Mouse (Mus musculus) embryonic facial prominence, embryonic 11.5 days (tissue): ENCODE measurements around the gene Pcnx2. TPM values are rescaled to one million over a fixed set of nuclear protein-coding genes. Genes with fewer than 3 reads are reported as not detected.
A peak's percentile ranks its signal among the peaks of the same experiment; 100 is the strongest.

ENCODE experiments used
- ATAC-seq: fragments of 200-750 bp; cut with Nextera tagmentation; replicated peaks from 2 replicates; pipeline ENCODE4 v1.8.0; 2017; ENCODE audit warnings: low read depth; ENCODE audit not compliant: insufficient number of reproducible peaks, low FRiP score, low TSS enrichment
- DNase-seq: peaks from one replicate; pipeline ENCODE4 v3.0.0-alpha.2; 2015; ENCODE audit warnings: low spot score
- H3K27ac ChIP-seq: fragments of 300-500 bp; sonication (generic); replicated peaks from 2 replicates; pipeline ENCODE4 v1.5.1; 2014; ENCODE audit warnings: mild to moderate bottlenecking, low read depth, low read length, control low read depth
- H3K27me3 ChIP-seq: fragments of 300-500 bp; sonication (generic); 2 replicates; pipeline ENCODE4 v1.6.1; 2014; ENCODE audit warnings: mild to moderate bottlenecking, low read length, moderate library complexity, mixed read lengths; ENCODE audit not compliant: control insufficient read depth, insufficient read depth
- H3K36me3 ChIP-seq: fragments of 300-500 bp; sonication (generic); replicated peaks from 2 replicates; pipeline ENCODE4 v1.6.1; 2014; ENCODE audit warnings: low read depth, mild to moderate bottlenecking, low read length, moderate library complexity, mixed read lengths; ENCODE audit not compliant: control insufficient read depth, insufficient read depth
- H3K4me1 ChIP-seq: fragments of 300-500 bp; sonication (generic); 2 replicates; pipeline ENCODE4 v1.6.1; 2014; ENCODE audit warnings: low read length, mixed read lengths; ENCODE audit not compliant: control insufficient read depth, insufficient read depth
- H3K4me2 ChIP-seq: fragments of 300-500 bp; sonication (generic); 2 replicates; pipeline ENCODE4 v1.6.1; 2014; ENCODE audit warnings: low read depth, mild to moderate bottlenecking, control low read depth, low read length, moderate library complexity
- H3K4me3 ChIP-seq: fragments of 300-500 bp; sonication (generic); 2 replicates; pipeline ENCODE4 v1.5.1; 2014; ENCODE audit warnings: low read depth, low read length, control low read depth
- H3K9ac ChIP-seq: fragments of 300-500 bp; sonication (generic); replicated peaks from 2 replicates; pipeline ENCODE4 v1.6.1; 2014; ENCODE audit warnings: mild to moderate bottlenecking, control low read depth, low read length
- H3K9me3 ChIP-seq: fragments of 300-500 bp; sonication (generic); replicated peaks from 2 replicates; pipeline ENCODE4 v1.6.1; 2016; ENCODE audit warnings: mild to moderate bottlenecking, low read length, inconsistent platforms, mixed read lengths; ENCODE audit not compliant: control insufficient read depth
- WGBS: fragments of 180-500 bp; shearing (Covaris S2); extraction: QIAGEN DNeasy Blood & Tissue Kit; methylation state at CpG from one replicate; pipeline ENCODE4 v1.1.7; 2014; 5-methylcytosine and 5-hydroxymethylcytosine counted together
- polyA plus RNA-seq: library from polyadenylated mRNA; unstranded; fragments of >200 nt; fragmentation: Nextera tagmentation; extraction: Ambion mirVana; gene quantifications from 2 replicates; pipeline ENCODE4 v1.2.1, GENCODE M21; 2014

Pcnx2 gene
- polyA plus RNA-seq, 1 experiment from 2014 or later, result 0.25 TPM

- H3K9ac ChIP-seq, result no peak overlapping the region
- H3K4me2 ChIP-seq, result no peak overlapping the region
- no peak overlapping the region for H3K4me3 ChIP-seq
- WGBS, result 88% methylated on average over 6 of the region's 6 CpGs
- DNase-seq (no peak), ATAC-seq (no peak)
- H3K9me3 ChIP-seq, result no peaks in the 10 kb centered on the region
- no peak overlapping the region for H3K27ac ChIP-seq
- no peaks in the 10 kb centered on the region for H3K27me3 ChIP-seq
- no peaks in the 10 kb centered on the region for H3K4me1 ChIP-seq
- H3K36me3 ChIP-seq, result no peaks in the 10 kb centered on the region
Observed at GRCm38 (mm10) chr8:125808826-125809225, 89.3 kb downstream of the Pcnx2 start.

- H3K4me3 ChIP-seq, result no peak overlapping the region
- no peak for DNase-seq
- H3K27ac ChIP-seq, result no peak overlapping the region
- 79% methylated on average over 12 of the region's 12 CpGs for WGBS
- H3K36me3 ChIP-seq, result no peaks in the 10 kb centered on the region
- H3K27me3 ChIP-seq, result no peaks in the 10 kb centered on the region
- no peak for ATAC-seq
- no peak overlapping the region for H3K9ac ChIP-seq
- no peak overlapping the region for H3K4me2 ChIP-seq
- no peaks in the 10 kb centered on the region for H3K4me1 ChIP-seq
- no peaks in the 10 kb centered on the region for H3K9me3 ChIP-seq
Observed at GRCm38 (mm10) chr8:125807905-125808310, 90.2 kb downstream of the Pcnx2 start.

- H3K9me3 ChIP-seq, result no peaks in the 10 kb centered on the region
- WGBS, result 88% methylated on average over 12 of the region's 12 CpGs
- H3K9ac ChIP-seq, result no peak overlapping the region
- H3K4me1 ChIP-seq, result no peaks in the 10 kb centered on the region
- no peak for ATAC-seq
- H3K4me3 ChIP-seq, result no peak overlapping the region
- H3K27me3 ChIP-seq, result no peaks in the 10 kb centered on the region
- H3K4me2 ChIP-seq, result no peak overlapping the region
- H3K36me3 ChIP-seq, result no peaks in the 10 kb centered on the region
- H3K27ac ChIP-seq, result no peak overlapping the region
- DNase-seq, result peak; percentile 7
Observed at GRCm38 (mm10) chr8:125806459-125806858, 91.7 kb downstream of the Pcnx2 start.

GRCm38 (mm10) chr8:125796970-125797369, 101.1 kb downstream of the Pcnx2 start:
- WGBS, result 89% methylated on average over 2 of the region's 2 CpGs
- ATAC-seq, result no peak
- H3K27ac ChIP-seq, result no peak overlapping the region

DNA sequence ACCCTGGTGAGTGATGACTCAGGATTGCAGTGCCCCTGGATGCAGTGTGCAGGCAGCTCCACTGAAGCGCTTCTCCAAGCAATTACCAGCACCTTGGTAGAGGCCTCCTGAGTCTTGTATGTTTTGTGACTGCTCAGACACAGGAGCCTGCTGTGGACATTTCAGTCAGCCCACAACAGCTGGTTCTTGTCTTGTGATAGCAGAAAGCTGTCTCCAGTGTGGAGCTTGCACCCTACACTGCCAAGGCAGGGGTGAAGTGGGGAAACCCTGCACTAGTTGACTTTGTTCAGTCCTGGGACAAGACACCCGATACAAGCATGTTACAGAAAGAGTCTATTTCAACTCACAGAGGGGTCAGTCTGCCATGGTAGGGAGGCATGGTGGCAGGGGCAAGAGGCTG, 102.8 kb downstream of the Pcnx2 start:
- Histone ChIP-seq H3K4me3 (no peak overlapping the region), H3K4me1 (no peaks in the 10 kb centered on the region; the same call in 1 of the 2 replicates), H3K9me3 (no peaks in the 10 kb centered on the region), H3K9ac (no peak overlapping the region), H3K36me3 (no peaks in the 10 kb centered on the region), H3K27ac (no peak overlapping the region), H3K27me3 (no peaks in the 10 kb centered on the region), H3K4me2 (no peak overlapping the region)
- ATAC-seq, result no peak
- WGBS, result 86% methylated on average over 2 of the region's 2 CpGs
- no peak for DNase-seq

More at GRCm38 (mm10) chr8:125796970-125797369, 101.1 kb downstream of the Pcnx2 start:
- no peak for DNase-seq
- Histone ChIP-seq H3K36me3 (no peaks in the 10 kb centered on the region), H3K9me3 (no peaks in the 10 kb centered on the region), H3K27me3 (no peaks in the 10 kb centered on the region), H3K9ac (no peak overlapping the region), H3K4me1 (no peaks in the 10 kb centered on the region; the same call in 1 of the 2 replicates), H3K4me3 (no peak overlapping the region), H3K4me2 (no peak overlapping the region)

- Histone ChIP-seq H3K4me2 (no peak overlapping the region), H3K4me1 (no peaks in the 10 kb centered on the region; the same call in 1 of the 2 replicates), H3K9me3 (no peaks in the 10 kb centered on the region), H3K36me3 (no peaks in the 10 kb centered on the region), H3K27me3 (no peaks in the 10 kb centered on the region), H3K9ac (no peak overlapping the region), H3K27ac (no peak overlapping the region), H3K4me3 (no peak overlapping the region)
- 69% methylated on average over 9 of the region's 9 CpGs for WGBS
- DNase-seq, result no peak
- ATAC-seq, result no peak
Observed at GRCm38 (mm10) chr8:125792816-125793455, 105.2 kb downstream of the Pcnx2 start.

DNA sequence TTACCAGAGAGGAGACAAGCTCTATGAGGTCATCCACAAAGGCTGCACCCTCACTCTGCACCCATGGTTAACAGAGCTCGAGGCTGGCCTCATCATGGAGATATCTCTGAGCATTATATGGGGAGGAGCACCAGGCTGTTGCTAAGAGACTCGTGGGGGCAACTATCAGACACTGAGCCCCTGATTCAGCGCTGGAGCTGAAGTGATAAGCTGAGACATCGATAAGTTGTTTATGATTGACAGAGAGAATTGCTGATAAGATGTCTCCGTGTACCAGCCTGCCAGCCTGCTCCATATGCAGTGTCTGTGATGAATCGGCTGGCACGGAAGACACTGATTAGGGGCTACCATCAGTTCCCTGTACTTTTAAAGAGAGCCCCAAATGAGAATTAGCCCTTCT, 111.2 kb downstream of the Pcnx2 start:
- H3K27ac ChIP-seq, result no peak overlapping the region
- no peaks in the 10 kb centered on the region for H3K27me3 ChIP-seq
- ATAC-seq (no peak), DNase-seq (no peak)
- H3K4me1 ChIP-seq, result no peaks in the 10 kb centered on the region
- no peak overlapping the region for H3K4me2 ChIP-seq
- H3K9ac ChIP-seq, result no peak overlapping the region
- 90% methylated on average over 7 of the region's 7 CpGs for WGBS
- H3K4me3 ChIP-seq, result no peak overlapping the region
- H3K36me3 ChIP-seq, result no peaks in the 10 kb centered on the region
- no peaks in the 10 kb centered on the region for H3K9me3 ChIP-seq

DNA sequence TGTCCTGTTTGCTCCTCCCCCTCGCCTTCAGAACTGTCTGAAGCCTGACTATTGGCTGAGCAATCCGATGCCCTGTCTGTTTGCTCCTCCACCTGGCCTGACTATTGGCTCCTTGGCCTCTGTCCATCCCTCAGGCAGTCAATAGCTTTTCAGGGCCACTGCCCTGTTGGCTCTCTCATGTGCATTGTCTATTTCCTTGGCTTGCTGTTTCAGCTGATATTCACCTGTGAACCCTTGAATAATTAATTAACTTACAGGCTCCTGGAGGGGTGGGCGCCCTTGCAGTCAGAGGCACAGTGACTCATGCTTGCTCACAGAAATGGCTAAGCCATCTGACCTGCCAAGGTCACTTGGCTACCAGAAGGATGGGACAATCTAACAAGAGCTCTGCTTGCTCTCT, 116.0 kb downstream of the Pcnx2 start:
- Histone ChIP-seq H3K27ac (no peak overlapping the region), H3K9me3 (no peaks in the 10 kb centered on the region), H3K27me3 (no peaks in the 10 kb centered on the region), H3K4me1 (no peaks in the 10 kb centered on the region), H3K36me3 (no peaks in the 10 kb centered on the region), H3K4me2 (no peak overlapping the region), H3K9ac (no peak overlapping the region), H3K4me3 (no peak overlapping the region)
- 59% methylated on average over 3 of the region's 3 CpGs for WGBS
- DNase-seq (no peak), ATAC-seq (no peak)
